Mouse (Mus musculus): ENCODE measurements around the gene Dcdc2b.

Gene Dcdc2b

GRCm38 (mm10) chr4:129578466-129578865 is 35.6 kb downstream of the Dcdc2b start, which contains the start of gene Fam167b:
TSS of gene Fam167b (minus strand) at chr4:129578549.
- DNase-seq (ENCODE audit: low spot score), result peak; percentile 38

GRCm38 (mm10) chr4:129577688-129578087 is 36.4 kb downstream of the Dcdc2b start:
- no peak for DNase-seq (ENCODE audit: low spot score)

DNA sequence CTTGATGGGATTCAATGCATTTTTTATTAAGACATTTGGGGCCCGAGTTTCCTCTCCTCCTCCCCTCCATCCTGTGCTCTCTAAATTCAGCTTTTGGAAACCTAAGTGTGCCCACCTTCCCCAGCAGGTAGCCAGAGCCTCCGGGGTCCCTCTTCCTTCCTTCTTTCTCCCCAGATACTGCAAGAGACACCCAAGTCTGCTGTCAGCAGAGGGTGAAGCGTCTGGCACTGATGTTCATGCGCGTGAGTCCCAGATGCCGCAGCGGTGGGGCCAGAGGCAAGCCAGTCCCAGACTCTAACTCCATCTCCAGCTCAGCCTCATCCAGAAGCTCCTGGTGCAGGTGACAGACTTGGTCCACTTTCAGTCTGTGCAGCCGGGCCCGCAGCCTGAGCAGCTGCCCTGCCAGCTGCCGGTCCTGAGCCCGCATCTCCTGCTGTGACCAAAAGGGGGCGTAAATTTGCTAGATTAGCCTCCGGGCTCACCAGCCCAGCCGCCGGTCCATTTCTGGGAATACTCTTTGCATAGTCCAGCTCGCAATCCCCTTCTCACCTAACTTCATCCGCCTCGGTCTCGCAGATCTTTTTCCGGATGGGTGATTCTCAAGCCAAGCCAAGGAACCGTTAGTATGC is 37.1 kb downstream of the Dcdc2b start:
- peak; percentile 68 for DNase-seq (ENCODE audit: low spot score)

DNA sequence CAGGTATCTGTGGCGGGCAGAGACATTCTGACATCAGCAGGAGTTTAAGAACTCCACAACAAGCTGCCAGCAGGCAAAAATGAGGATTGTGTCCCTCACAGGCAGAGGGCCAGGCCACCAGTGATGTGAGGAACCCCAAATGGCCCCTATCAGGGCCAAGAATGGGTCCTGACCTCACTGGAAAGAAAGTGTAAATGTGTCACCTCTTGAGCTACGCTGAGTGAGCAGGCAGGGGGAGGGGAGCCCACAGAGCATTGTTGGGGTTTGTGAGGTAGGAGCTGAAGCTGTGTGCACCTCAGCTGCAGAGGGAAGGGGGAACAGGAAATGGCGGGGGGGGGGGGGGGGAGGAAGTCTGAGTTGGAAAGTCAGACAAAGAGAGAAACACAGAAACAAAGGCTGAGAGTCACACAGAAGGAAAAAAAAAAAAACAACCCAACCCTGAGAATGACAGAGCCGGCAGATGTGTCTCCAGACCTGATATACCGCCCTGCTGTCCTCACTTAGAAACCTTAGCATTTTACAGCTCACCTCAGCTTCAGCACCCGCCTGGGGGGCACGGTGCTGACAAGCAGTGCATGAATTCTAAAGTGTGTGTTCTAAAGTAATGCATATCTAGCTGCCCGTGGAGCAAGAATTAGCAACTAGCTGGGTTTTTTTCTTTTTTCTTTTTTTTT is 38.7 kb downstream of the Dcdc2b start:
- DNase-seq (ENCODE audit: low spot score), result no peak

DNA sequence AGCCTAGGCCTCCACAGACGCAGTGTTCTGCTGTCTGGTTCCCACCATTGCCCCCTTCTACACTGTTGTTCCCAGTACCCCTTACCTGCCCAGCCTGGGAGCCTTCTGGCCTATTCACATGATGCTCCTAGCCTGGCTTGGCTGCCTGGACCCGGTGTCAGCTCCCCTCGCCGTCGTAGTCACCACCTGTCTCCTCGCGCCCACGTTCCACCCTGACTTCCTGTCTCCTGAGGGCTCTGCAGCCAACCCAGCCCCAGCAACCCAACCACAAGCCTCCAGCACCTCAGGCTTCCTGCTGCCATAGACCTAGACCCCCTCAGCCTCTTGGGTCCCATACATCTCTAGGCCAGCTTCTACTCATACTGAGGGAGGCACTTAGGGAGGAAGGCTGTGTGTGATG is 40.6 kb downstream of the Dcdc2b start, which contains the start of gene Lck:
Lck (minus strand) TSS at position 212 of the 400 bp plus-strand sequence.
- no peak for DNase-seq (ENCODE audit: low spot score)

DNA sequence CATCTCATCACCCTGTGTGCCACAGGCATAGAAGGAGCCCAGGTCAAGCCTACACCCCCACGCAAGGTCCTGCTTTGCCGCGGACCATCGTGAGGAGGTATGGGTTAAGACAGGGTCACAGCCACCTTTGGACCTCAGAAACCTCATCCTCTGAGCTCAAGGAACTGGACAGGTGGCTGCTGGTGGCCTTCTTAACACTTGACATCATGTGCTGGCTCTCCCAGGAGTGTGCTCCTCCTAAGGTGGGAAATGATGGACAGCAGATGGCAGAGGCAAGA is 41.0 kb downstream of the Dcdc2b start:
- DNase-seq (ENCODE audit: low spot score), result no peak

- DNase-seq (ENCODE audit: low spot score), result no peak
Measured at GRCm38 (mm10) chr4:129572236-129573092, 41.6 kb downstream of the Dcdc2b start.

DNA sequence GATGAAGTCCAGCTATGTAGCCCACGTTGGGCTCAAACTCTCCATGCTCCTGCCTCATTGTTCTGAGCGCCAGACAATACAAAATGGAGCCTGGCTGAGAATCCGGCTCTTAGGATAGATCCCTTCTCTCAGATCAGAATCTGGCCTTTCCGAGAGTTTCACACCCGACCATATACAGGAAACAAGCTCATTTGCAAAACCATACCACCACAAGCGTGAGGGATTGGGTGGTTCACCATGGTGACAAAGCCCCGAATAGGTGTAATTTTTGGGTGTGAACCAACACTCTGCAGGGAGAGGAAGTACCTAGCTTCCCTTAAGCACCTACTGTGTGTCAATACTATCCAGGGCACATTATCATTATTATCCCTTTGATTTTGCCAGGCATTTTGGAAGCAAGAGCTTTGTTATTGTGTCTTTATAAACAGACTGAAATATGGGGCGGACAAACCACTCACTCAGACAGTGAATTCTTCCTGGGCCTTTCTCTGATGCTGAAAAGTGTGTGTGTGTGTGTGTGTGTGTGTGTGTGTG is 42.4 kb downstream of the Dcdc2b start:
- no peak for DNase-seq (ENCODE audit: low spot score)

DNA sequence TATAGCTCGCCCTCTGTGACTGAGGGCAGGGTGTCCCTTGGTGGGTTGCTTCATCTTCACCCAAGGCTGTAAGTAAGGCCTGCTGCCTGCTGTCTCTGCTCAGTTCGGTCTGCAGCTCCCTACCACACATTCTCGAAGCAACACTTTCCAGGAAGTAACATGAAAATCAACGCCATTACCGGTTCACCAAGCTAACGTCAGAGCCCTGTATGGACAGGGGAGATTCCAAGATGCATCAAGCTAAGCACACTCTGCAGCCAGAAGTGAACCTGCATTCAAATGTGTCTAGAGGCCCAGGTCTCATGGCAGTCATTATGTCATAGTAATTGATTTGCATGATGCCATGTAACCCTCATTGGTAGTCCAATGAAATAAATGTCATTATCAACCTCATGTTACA is 44.0 kb downstream of the Dcdc2b start:
- no peak for DNase-seq (ENCODE audit: low spot score)

DNA sequence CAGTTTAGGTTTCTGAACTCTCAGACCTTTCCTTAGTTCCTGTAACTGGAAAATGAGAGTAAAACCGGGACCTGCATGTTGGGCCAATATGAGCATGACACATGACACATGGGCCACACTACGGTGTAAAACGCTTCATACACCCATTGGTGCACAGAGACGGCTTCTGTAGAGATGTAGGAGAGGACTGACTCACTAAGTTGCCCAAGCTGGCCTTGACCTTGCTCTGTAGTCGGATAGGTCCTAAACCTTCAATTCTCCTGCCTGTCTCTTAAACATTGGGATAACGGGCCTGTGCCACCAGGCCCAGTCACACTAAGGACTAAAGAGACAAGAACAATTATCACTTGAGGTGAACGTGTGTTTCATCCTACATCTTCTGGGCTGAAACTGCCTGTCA is 45.7 kb downstream of the Dcdc2b start:
- no peak for DNase-seq (ENCODE audit: low spot score)

DNA sequence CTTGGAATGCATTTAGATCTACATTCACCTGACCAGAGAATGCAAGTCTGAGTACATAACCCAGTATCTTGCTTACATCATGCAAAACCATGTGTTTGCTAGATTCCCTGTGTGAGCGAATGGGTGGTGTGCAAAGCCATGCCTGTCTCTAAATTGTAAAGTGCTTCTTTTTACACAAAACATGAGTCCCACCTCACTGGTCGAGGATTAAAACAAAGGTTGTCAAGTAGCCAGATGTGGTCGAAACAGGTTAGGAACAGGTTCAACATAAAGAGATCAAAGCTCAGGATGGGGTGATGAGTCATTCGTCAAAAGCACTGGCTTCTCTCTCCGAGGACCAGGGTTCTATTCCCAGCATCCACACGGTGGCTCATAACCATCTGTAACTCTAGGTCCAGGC is 48.9 kb downstream of the Dcdc2b start:
- no peak for DNase-seq (ENCODE audit: low spot score)

DNA sequence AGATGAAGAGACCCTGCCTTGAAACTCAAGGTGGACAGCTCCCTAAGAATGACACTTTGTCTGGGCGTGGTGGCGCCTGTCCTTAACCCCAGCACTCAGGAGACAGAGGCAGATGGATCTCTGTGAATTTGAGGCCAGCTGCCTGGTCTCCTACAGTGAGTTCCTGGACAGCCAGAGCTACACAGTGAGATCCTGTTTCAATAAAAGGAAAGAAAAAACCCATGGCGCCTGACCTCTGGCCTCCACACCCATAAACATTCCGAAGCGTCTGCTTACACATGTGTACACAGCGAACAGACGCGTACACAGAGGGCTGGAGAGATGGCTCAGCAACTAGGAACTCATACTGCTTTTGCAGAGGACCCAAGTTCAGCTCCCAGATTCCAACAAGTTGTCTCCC is 50.3 kb downstream of the Dcdc2b start:
- no peak for DNase-seq (ENCODE audit: low spot score)

GRCm38 (mm10) chr4:129561184-129561583 is 52.9 kb downstream of the Dcdc2b start:
- no peak for DNase-seq (ENCODE audit: low spot score)

Measured in layer of hippocampus, adult 11-12 months (tissue).